Mouse (Mus musculus): ENCODE data around the gene Wdr37.
A peak's percentile ranks its signal among the peaks of the same experiment; 100 is the strongest.

Gene Wdr37

GRCm38 (mm10) chr13:8839937-8840336, 31.8 kb downstream of the Wdr37 start:
- DNase-seq (ENCODE audit: low read depth): no peak

DNA sequence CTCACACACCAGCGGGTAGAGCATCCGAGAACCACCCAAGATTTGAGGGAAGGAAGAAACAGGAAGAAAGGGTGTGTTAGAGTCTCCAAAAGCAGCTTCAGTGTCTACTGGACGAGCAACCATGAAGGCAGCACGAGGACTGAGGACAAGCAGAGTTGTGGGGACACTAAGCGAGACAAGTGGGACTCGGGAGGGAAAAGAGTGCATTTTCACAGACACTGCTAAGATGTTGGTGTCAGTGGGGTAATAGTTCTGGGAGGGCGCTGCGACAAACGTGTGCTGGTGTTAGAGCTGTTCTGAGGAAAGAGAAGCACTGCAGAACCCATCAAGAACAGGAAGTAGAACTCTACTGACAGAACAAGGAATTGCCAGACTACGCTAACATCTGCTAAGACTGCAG, 32.6 kb downstream of the Wdr37 start:
- no peak for DNase-seq (ENCODE audit: low read depth)

GRCm38 (mm10) chr13:8838394-8838793, 33.3 kb downstream of the Wdr37 start:
- DNase-seq (ENCODE audit: low read depth): no peak

GRCm38 (mm10) chr13:8834573-8834972, 37.1 kb downstream of the Wdr37 start:
- no peak for DNase-seq (ENCODE audit: low read depth)

DNA sequence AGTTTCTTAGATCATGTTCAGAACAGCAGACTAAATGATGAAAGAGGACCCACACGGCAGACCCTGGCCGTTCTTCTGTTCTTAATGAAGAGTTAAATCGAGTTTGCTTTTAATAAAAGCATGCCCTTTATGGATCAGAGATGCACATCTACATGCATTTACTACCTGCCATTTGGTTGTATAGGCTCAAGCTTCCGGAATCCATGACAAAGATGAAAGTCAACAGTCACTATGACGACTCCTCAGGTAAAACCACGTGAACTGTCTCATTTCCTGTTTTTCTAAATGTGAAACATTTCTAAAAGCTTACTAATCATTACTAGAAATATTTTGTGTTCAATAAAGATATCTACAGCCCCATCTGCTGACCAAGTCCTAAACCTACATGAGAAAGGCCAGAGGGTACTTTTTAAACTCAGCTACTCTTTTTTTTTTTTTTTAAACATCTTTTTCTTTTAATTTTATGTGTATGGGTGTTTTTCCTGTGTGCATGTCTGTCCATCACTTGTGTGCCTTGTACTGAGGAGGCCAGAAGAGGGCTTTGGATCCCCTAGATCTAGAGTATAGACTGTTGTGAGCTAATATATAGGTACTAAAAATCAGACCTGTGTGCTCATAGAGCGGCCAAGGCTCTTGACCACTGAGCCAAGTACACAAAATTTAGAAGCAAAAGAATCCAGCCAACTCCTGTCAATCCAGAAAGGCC, 40.0 kb downstream of the Wdr37 start:
- DNase-seq (ENCODE audit: low read depth): peak; percentile 84

GRCm38 (mm10) chr13:8830696-8831095, 41.0 kb downstream of the Wdr37 start:
- peak; percentile 20 for DNase-seq (ENCODE audit: low read depth)

GRCm38 (mm10) chr13:8829784-8830183, 41.9 kb downstream of the Wdr37 start:
- no peak for DNase-seq (ENCODE audit: low read depth)

- peak; percentile 23 for DNase-seq (ENCODE audit: low read depth)
Observed at GRCm38 (mm10) chr13:8828946-8829345, 42.8 kb downstream of the Wdr37 start.

DNA sequence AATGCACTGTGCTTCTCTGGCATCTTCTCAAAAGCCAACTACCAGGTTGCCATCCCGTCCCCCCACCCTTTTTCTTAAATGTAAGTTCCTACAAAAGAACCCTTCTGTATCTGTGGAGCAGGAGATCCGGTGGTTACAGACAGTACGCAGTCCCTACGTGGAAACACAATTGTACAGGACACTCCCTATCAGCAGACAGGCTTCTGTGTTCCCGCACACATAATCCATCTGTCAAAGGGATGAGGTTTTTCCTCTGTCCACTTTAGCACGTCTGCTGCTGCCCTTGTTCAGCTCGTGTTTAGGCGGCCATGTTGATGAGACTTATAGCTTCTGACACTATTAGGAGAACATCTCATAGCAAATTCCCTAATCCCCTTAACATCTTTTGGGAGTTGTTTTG, 48.2 kb downstream of the Wdr37 start:
- DNase-seq (ENCODE audit: low read depth): no peak

GRCm38 (mm10) chr13:8823120-8823519, 48.6 kb downstream of the Wdr37 start:
- no peak for DNase-seq (ENCODE audit: low read depth)

GRCm38 (mm10) chr13:8822201-8822600, 49.5 kb downstream of the Wdr37 start:
- DNase-seq (ENCODE audit: low read depth): no peak

DNA sequence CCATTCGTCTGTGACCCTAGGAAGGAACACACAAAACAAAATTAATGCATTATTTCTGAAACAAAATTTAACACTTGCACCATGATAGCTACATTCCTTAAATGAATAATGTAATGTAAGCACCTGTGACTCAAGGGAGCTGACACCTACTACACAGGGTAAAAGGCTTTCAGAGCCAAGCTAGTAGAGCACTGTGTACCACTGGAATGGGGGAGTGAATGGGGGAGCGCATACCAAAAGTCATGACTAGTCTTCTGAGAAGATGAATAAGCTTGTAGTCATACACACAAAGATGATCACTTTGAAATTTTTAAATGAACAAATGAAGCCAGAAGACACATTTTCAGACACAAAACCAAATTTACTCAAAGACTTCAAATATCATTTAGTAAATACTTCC, 65.8 kb downstream of the Wdr37 start:
- DNase-seq (ENCODE audit: low read depth): no peak

GRCm38 (mm10) chr13:8800576-8800975, 71.1 kb downstream of the Wdr37 start:
- no peak for DNase-seq (ENCODE audit: low read depth)

DNA sequence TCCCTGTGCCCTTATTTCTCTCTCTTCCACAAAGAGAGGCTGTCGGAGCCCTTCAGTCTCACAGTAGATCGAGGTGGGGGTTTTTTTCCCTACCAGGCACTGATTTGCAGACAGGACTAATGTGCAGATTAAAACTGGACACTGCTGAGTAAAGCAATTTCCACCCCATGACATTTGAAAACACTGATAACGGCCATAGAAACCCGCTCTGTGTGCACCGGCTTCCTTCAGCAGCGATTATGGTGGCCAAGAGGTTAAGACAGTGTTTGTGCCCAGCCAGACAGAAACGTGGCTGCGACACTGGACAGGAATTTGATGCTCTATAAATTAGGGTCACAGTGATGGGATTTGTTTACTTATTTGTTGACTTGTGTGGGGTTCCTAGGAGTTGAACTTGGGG, 78.5 kb downstream of the Wdr37 start:
- DNase-seq (ENCODE audit: low read depth): no peak

- peak; percentile 57 for DNase-seq (ENCODE audit: low read depth)
Observed at GRCm38 (mm10) chr13:8785185-8785584, 86.5 kb downstream of the Wdr37 start.

DNA sequence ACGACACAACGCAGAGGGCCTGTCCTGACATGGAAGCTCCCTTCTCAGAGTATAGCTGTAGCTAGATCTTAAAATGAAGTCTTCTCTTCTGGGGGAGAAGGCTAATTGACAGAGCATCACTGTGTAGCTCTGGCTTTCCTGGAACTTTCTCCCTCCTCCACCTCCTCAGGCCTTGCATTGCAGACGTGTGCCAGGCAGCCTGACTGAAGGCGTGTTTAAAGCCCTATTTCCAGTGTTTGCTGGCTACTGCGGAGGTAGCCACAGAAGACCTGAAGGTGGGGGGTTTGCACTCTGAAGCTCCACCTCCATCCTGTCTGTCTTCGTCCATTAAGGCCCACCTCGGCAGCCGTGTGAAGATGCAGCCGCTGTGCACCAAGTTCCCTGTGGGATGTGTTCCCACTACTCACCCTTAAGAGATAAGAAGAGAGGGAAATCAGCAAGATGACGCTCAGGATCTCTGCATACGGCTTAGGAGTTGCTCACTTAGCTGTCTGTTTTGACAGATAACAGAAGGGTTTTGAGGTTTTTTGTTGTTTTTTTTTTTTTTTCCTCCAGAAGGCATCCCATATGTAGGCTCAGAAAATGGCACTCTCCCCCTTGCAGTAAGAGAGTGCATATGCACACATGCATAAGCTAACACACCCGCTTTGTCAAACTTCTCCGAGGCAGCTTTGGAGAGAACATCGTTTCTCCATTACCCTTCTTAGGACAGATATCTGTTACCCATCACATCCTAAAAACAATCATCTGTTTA, 87.2 kb downstream of the Wdr37 start:
- DNase-seq (ENCODE audit: low read depth): no peak

DNA sequence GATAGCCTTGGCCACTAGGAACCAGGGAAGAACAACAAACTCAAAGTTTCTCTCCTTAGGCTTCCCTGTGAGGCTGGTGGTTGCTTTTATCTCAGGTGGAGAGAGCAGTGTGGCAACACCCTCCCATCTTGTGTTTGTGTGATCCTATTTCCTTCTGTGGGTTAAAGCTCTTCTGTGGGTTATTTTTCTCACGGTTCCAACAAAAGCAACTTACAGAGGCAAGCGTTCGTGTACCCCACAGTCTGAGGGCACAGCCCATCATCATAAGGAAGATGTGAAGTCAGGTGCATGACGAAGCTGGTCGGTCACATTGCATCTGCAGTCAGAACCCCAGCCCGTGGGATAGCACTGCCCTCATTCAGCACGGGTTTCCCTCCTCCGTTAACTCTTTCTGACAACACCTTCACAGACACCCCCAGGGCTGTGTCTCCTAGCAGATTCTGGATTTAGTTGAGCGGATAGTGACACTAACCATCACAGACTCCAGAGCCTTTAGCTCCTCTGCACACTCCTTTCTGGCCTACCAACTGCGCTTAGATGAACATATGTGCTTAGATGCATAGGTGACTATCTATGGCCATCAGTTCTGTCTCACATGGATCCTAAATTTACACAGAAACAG, 87.9 kb downstream of the Wdr37 start:
- DNase-seq (ENCODE audit: low read depth): no peak

DNA sequence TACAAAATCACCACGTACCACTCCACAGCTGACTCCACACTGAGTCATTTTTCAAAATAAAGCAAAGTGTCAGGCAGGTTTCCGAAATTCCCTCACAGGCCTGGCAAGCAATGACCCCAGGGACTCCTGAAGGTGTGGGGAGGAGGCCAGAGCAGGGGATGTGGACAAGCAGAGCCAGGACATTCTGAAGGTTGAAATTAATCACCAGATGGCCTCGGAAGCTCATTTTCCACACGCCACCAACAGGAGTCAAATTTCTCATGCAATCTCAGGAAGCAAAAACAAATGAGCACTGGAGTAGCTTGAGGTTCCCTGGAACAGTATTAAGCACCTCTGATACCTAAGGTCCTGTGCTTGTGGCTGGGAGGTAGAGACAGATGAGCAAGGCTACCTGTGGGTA, 89.1 kb downstream of the Wdr37 start:
- no peak for DNase-seq (ENCODE audit: low read depth)

- DNase-seq (ENCODE audit: low read depth): peak; percentile 86
Observed at GRCm38 (mm10) chr13:8780441-8780840, 91.3 kb downstream of the Wdr37 start.

DNA sequence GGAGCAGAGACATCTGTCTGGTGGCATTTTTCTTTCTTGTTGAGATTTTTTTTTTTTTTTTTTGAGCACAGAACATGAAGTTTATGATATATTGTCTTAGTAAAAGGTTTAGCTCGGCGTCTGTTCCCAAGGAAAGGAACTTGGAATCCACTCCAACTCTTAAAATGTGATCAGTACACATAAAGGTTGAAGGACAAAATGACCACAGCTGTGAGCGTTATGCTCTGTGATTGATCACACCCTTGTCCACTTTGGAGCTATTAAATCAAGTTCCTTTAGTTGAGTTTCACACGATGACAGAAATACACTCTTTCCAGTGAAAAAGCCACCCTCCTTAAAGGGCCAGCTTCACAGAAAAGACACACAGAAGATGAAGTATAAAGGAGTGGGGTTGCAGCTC, 101.1 kb downstream of the Wdr37 start:
- no peak for DNase-seq (ENCODE audit: low read depth)

DNA sequence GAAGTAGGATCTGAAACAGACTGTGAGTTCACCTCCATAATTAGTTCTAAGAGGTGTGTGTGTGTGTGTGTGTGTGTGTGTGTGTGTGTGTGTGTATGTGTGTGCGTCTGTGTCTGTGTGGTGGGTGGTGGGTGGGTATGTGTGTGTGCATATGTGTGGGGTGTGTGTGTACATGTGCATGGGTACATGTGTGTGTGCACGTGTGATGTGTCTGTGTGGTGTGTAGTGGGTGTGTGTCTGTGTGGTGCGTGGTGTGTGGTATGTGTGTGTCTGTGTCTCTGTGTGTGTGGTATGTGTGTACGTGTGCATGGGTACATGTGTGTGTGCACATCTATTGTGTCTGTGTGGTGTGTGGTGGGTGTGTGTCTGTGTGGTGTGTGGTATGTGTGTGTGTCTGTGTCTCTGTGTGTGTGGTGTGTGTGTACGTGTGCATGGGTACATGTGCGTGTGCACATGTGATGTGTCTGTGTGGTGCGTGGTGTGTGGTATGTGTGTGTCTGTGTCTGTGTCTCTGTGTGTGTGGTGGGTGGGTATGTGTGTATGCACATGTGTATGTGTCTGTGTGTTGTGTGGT, 102.0 kb downstream of the Wdr37 start:
- no peak for DNase-seq (ENCODE audit: low read depth)

DNA sequence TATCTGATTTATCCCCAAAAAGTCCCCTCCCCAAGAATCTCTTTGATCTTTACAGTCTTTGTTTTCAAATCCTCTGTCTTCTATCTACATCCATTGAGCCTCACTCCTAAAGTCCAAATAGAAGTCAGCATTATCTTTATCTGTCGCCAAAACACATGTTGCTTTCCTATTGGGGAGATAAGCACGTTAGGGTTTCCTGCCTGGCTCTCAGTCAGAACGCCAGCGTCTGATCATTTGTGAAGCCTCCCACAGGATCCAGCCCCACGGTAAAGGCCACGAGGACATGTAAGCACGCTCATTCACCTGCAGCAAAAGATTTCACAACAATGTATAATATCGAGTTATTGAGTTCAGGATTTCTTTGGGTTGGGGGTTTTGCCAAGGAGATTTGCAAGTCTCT, 110.8 kb downstream of the Wdr37 start:
- DNase-seq (ENCODE audit: low read depth): no peak

All from induced T-regulatory cell, adult 2 months (primary cell).